In genomic region chr1:154603781-154604180, GRCm38 (mm10) we compare ENCODE assay signal across 21 mouse cellular contexts.
DNase-seq lines count a peak whose midpoint lies in the region; ATAC-seq lines count a peak whose summit lies in the region.
"Had no signal": no experiment of that assay in that cellular context is flagged by ENCODE, and none has a peak within 500 bp of the region (broad histone marks: within the 10 kb centered on the region; RNA-seq: fewer than 3 reads in every experiment).

No protein-coding gene starts in this region.

- H3K9ac ChIP-seq in hindbrain, embryonic 14.5 days: no peak overlapping the region

- DNase-seq in embryo, embryonic 10.5 days (ENCODE audit: low spot score): peak; percentile 10
- no peak for DNase-seq in embryo, embryonic 9.5 days (ENCODE audit: extremely low spot score)
- peak; percentile 65 for DNase-seq in heart, adult 11 months
- no peak for DNase-seq in heart, postnatal 36 days
- peak; percentile 3 for DNase-seq in hindbrain, embryonic 10.5 days (ENCODE audit: low spot score)
- DNase-seq in hindbrain, embryonic 14.5 days (ENCODE audit: low spot score): no peak
- DNase-seq: adrenal gland, adult 2 months; adrenal gland, adult 8-10 months; adrenal gland, postnatal 10 days; adrenal gland, postnatal 14 days; adrenal gland, postnatal 25 days; adrenal gland, postnatal 36 days; B cell, adult 2 months; cerebellum, adult 11 months; cerebellum, adult 11-12 months; cerebellum, adult 18-20 months had no signal

- no peak for ATAC-seq in hindbrain, embryonic 14.5 days (ENCODE audit: low FRiP score)
- ATAC-seq: activated CD4-positive, CD25-positive, alpha-beta regulatory T cell, adult 4 months; CD4-positive, CD25-positive, alpha-beta regulatory T cell, adult 4 months; Patski had no signal

- peaks cover 10% of the 10 kb centered on the region for H3K4me1 ChIP-seq in hindbrain, embryonic 10.5 days (replicated peaks)
- no peaks in the 10 kb centered on the region for H3K4me1 ChIP-seq in hindbrain, embryonic 14.5 days (replicated peaks; ENCODE audit: control insufficient read depth, insufficient read depth, low read length)

- no peak overlapping the region for H3K27ac ChIP-seq in hindbrain, embryonic 10.5 days
- no peak overlapping the region for H3K27ac ChIP-seq in hindbrain, embryonic 14.5 days

- intact Hi-C loops in heart, postnatal 36 days (cut with DNase I): no loop called here

- H3K9me3 ChIP-seq in hindbrain, embryonic 10.5 days: no peaks in the 10 kb centered on the region
- H3K9me3 ChIP-seq in hindbrain, embryonic 14.5 days (ENCODE audit: control insufficient read depth, low read length): no peaks in the 10 kb centered on the region

- no peaks in the 10 kb centered on the region for H3K36me3 ChIP-seq in hindbrain, embryonic 10.5 days
- no peaks in the 10 kb centered on the region for H3K36me3 ChIP-seq in hindbrain, embryonic 14.5 days (replicated peaks; ENCODE audit: control insufficient read depth, insufficient read depth)
- H3K36me3 ChIP-seq: G1E had no signal

- H3K27me3 ChIP-seq in hindbrain, embryonic 10.5 days (ENCODE audit: insufficient read depth, poor library complexity, severe bottlenecking): no peaks in the 10 kb centered on the region
- H3K27me3 ChIP-seq in hindbrain, embryonic 14.5 days (ENCODE audit: control insufficient read depth, insufficient read depth, low read length): no peaks in the 10 kb centered on the region
- H3K27me3 ChIP-seq: CH12.LX, Patski had no signal

- H3K4me2 ChIP-seq in hindbrain, embryonic 14.5 days (replicated peaks): no peak overlapping the region

- H3K4me3 ChIP-seq in hindbrain, embryonic 10.5 days: no peak overlapping the region
- H3K4me3 ChIP-seq in hindbrain, embryonic 14.5 days (replicated peaks; ENCODE audit: low read length): no peak overlapping the region

Comparison
In these comparisons a context has a peak if more than half of its experiments do, and no peak if none do; other contexts are left out.
1. DNase-seq: peak in embryo, embryonic 10.5 days (single experiment), heart, adult 11 months (single experiment) and hindbrain, embryonic 10.5 days (single experiment); none in embryo, embryonic 9.5 days (single experiment), heart, postnatal 36 days (0 of 2) and hindbrain, embryonic 14.5 days (single experiment).